Mouse (Mus musculus): ENCODE measurements around the gene Brat1.

The Brat1 gene

DNA sequence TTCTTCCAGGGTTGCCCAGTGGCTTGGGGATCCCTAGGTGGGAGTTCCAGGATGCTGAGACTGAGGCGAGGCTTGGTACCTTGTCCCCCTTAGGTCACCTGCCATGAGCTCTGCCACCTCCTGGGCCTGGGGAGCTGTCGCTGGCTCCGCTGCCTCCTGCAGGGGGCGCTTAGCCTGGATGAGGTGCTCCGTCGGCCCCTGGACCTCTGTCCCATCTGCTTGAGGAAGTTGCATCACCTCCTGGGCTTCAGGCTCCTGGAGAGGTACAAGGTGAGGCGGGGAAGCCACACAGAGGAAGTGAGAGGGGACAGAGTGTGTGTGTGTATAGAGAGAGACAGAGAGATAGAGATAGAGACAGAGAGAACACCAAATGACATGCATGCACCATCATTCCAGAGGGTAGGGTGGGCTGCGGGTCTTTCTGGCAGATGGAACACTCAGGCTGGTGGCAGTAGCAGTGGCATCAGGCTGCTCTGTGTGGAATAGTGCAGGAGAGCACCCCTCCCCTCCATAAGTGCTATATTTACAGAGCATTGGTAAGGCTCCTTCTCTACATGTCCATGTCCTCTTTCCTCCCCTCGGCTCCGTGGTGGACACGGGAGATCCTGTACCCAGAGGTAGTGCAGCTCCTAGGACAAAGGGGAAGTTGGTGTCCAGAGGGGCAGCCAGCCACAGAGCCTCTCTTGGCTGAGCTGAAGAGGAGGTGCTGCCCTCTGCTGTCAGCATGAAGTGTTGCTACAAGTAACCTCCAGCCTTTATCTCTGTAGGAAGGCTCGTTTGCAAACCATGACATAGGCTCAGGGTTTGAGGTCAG lies 44.5 kb downstream of the Brat1 start:
- peak; percentile 86 for DNase-seq (ENCODE audit: low spot score)

DNA sequence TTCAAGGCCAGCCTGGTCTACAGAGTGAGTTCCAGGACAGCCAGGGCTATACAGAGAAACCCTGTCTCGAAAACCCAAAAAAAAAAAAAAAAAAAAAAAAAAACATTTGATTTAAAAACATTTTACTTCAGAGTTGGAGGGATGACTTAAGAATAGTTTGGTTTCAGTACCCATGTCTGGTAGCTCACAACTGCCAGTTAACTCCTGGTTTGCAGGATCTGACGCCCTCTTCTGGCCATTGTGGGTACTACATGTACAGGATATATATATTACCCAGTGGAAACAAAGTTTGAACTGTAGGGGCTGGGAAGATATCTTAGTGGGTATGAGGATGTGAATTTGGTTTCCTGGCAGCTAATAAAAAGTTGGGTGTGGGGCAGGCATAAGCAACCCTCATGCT lies 46.1 kb downstream of the Brat1 start:
- DNase-seq (ENCODE audit: low spot score), result peak; percentile 25

DNA sequence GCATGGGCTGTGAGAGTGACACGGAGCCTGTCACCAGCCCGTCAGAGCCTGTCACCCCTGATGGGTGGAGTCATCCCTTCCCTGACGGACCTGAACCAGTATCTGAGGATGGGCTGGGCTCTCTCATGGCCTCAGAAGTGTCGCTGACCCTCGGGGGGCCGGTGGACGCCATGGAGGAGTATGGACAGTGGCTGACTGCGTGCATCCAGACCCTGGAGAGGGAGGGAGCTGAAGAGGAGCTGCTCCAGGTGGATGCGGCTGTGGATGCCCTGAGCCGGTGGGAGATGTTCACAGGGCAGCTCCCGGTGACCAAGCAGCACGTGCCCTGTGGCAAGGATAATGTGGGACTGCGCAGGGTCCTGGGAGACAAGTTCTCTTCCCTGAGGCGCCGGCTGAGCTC lies 47.2 kb downstream of the Brat1 start:
- DNase-seq (ENCODE audit: low spot score), result no peak

DNA sequence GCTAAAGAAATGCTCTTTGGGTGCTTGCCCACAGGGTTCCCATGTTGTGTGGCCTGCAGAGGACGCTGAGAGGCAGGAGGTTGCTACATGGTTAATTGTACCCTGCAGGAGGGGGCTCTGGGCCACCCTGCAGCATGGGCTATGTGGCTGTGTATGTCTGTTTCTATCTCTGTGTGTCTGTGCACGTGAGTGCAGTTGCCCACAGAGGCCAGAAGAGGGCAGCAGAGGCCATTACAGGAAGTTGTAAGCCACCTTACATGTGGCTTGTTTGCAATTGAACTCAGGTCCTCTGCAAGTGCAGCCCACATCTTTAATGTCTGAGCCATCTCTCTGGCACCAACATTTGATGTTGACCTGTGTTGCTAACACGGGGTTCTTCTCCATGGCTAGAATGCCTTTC lies 47.8 kb downstream of the Brat1 start:
- DNase-seq (ENCODE audit: low spot score), result no peak

DNA sequence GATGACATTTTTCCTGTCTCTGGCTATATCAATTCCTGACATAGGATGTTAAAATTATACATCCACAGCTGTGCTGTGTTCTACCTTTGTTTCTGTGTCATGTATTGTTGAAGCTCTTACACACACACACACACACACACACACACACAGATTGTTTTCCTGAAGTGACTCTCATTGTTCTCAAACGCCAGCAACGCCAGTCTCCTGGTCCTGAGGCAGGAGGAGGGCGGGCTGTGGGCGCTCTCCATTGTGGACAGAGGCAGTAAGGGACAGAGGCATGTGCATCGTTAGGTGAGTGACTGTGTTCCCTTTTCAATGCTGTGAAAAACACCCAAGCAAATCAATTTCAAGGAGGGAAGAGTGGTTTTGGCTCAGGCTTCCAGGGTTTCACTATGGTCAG lies 48.4 kb downstream of the Brat1 start:
- no peak for DNase-seq (ENCODE audit: low spot score)

DNA sequence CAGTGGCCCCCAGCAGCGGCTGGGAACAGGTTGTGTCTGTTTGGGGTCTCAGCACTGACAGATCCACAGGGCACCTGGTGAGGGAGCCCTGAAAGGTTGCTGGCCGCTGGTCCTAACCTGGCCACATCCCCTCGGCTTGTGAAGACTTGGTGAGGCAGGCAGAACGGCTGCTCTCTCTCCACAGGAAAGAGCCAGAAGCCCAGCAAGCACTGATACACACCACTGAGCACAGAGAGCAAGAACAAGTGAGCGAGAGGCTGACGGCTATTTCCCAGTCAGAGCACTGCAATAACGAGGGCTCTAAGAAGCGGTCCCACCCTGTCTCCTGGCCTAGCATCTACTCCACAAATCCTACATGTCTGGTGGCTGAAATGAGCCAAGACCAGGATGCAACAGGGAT lies 54.1 kb downstream of the Brat1 start:
- no peak for DNase-seq (ENCODE audit: low spot score)

DNA sequence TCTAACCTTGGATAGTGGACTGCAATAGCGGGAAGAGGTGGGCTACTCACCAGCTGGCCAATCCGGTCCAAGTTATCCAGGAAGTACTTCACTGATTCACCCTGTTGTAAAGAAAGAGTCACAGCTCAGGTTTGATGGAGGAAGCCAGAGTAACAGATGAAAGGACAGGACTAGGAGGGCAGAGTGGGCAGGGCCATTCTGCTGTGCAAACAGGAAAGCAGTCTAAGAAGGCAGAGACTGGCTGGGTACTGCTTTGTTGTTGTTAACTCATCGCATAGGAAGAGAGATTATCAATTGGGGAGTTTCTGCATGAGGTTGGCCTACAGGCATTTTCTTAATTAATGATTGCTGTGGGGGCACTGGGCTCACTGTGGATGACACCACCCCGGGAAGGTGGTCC lies 57.7 kb downstream of the Brat1 start:
- DNase-seq (ENCODE audit: low spot score), result no peak

DNA sequence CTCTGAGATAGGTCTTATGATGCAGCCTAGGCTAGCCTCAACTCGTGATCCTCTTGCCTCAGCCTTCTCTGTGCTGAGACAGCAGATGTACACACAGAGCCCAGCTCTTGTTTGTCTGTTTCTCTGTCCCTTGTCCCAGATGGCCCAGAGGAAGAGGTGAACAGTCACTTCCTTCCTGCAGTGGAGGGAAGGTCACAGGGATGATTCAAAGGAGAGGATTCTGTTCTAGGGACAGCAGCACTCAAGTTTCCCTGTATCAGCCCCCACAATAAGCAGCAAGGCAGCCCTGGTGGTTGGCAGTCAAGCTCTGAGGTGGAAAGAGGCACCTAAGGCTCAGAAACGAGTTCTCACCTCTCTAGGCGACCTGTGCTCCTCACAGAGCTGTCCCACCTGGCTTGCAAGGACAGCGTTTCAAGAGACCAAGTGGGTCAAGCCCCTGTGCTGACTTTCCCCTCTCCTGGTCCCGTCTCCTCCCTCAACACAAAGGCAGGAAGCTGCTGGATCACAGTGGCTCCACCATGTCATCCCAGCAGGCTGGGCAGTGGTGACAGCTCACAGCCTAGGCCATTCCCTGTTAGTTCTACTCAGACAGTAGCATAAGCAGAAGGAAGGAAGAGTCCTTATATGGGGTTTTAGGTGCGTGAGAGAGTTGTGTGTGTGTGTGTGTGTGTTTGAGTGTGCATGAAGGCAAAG lies 60.3 kb downstream of the Brat1 start:
- DNase-seq (ENCODE audit: low spot score), result peak; percentile 76

DNA sequence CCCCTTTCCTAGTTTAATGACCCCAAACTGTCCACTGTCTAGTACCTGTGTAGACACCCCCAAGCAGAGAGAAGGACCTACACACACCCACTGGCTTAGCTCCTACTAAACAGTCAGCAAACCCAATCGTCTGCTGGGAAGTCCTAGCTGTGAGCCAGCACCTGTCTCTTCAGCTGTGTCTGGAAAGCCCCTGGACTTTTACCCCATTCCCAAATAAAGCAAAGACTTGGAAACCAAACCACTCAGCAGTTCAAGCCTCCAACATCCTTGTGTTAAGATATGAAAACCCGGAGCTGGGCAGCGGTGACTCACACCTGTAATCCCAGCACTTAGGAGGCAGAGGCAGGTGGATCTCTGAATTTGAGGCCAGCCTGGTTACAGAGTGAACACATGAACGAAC lies 61.8 kb downstream of the Brat1 start:
- DNase-seq (ENCODE audit: low spot score), result no peak

DNA sequence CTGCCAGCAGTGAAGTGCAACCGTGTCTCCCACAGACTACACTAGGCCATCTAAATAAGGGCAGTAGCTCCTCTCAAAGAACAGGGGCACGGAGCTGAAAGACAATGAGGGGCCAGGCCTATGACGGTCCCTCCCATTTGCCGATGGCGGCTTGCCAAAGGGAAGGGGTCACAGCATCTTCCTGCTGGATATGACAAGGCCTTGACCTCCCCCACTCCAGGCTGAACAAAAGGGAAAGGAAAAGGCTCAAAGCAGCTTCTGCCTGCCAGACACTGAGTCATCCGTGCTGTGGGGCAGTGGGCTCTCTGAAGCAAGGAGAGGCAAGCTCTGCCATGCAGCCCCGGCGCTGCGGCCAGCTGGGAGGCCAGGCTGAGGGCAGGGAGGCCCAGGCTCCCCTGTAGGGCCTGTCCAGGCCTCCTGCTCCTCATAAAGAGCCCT lies 62.9 kb downstream of the Brat1 start:
- DNase-seq (ENCODE audit: low spot score), result peak; percentile 83

DNA sequence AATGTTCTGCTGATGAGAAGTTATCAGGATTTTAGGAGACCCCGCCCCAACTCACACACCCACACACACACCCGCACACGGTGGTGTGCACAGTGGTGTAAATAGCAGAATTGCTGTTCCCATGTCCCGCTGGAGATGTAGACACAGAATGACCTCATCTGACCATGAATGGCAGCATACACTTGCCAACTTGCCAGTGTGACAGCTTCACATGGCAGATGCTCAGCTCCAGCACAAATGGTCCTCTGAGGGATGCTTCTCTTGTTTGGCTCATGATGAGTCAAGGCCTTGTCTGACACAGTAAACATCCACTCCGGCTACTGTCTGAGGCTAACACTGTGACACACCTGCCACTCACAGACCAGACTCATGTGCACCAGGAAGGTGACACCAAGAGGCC lies 63.5 kb downstream of the Brat1 start:
- peak; percentile 75 for DNase-seq (ENCODE audit: low spot score)

Data from adipocyte (in vitro differentiated cells).